Mouse (Mus musculus) lung, postnatal 4 days (tissue): ENCODE measurements around the gene Skint10.

Experiments
- DNase-seq, 2 experiments: peaks; one replicate each; pipeline ENCODE4 v3.0.0; 2021

Skint10 gene

DNA sequence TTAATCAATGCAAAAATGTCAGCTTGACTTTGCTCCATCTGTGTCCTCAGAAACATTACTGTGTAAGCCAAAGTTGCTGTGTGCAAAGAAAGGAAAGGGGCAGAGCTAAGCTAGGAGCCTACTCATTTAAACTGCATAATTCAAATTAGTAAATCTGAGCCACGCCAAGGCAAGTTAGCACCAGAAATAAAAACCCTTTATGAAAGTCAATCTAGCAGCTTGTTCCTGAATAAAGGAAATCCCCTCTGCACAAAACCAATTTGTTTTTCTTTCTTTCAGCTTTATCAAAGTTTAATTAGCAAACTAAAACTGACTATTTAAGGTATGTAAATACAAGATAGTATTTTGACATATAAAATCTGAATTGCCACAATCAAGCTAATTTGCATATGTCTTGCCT, at the start of gene Skint10:
Gene Skint10, minus strand, starts transcription at position 101 of the 400 bp plus-strand sequence.
- DNase-seq = no peak

DNA sequence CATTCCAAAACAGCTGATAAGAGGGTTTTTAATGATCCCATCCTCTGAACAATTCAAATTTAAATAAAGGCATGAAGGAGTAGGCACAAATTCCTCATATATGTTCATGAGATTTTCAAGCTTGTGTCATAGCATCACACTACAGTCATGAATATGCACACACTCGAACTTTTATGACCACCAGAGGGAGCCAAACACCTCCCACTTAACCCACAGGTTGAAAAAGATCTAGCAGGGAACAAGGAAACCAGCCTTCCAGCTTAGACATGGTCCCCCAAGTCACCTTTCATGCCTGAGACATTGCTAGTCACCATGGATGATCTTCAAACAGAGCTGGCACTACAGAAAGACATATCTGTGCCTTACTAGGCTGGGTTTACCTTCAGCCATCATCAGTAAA, 16.0 kb upstream of the Skint10 start:
- DNase-seq = no peak
